Mouse (Mus musculus) heart, embryonic 12.5 days (tissue): ENCODE data around the gene Tifa. TPM values are rescaled to one million over a fixed set of nuclear protein-coding genes. Genes with fewer than 3 reads are reported as not detected.

Source experiments
- ATAC-seq: fragments of 200-750 bp; cut with Nextera tagmentation; 2 replicates; pipeline ENCODE4 v1.8.0; 2017; ENCODE audit warnings: moderate TSS enrichment, moderate library complexity; ENCODE audit not compliant: insufficient number of reproducible peaks, low FRiP score
- H3K27ac ChIP-seq: fragments of 300-500 bp; sonication (generic); 2 replicates; pipeline ENCODE4 v1.5.1; 2016; ENCODE audit warnings: mild to moderate bottlenecking, moderate library complexity; ENCODE audit not compliant: poor library complexity, severe bottlenecking
- H3K27me3 ChIP-seq: fragments of 300-500 bp; sonication (generic); replicated peaks from 2 replicates; pipeline ENCODE4 v1.6.1; 2016; ENCODE audit warnings: mild to moderate bottlenecking, moderate library complexity
- H3K36me3 ChIP-seq: fragments of 300-500 bp; sonication (generic); 2 replicates; pipeline ENCODE4 v1.6.1; 2016; ENCODE audit warnings: mild to moderate bottlenecking, moderate library complexity
- H3K4me1 ChIP-seq: fragments of 300-500 bp; sonication (generic); replicated peaks from 2 replicates; pipeline ENCODE4 v1.6.1; 2016; ENCODE audit warnings: mild to moderate bottlenecking
- H3K4me2 ChIP-seq: fragments of 300-500 bp; sonication (generic); 2 replicates; pipeline ENCODE4 v1.6.1; 2016; ENCODE audit warnings: mild to moderate bottlenecking, moderate library complexity
- H3K4me3 ChIP-seq: fragments of 300-500 bp; sonication (generic); 2 replicates; pipeline ENCODE4 v1.5.1; 2016; ENCODE audit warnings: mild to moderate bottlenecking
- H3K9ac ChIP-seq: fragments of 300-500 bp; sonication (generic); 2 replicates; pipeline ENCODE4 v1.6.1; 2016; ENCODE audit warnings: mild to moderate bottlenecking, moderate library complexity
- H3K9me3 ChIP-seq: fragments of 300-500 bp; sonication (generic); replicated peaks from 2 replicates; pipeline ENCODE4 v1.6.1; 2016; ENCODE audit warnings: mild to moderate bottlenecking, moderate library complexity
- WGBS: fragments of 180-500 bp; shearing (Covaris S2); methylation state at CpG from one replicate; pipeline ENCODE4 v1.1.7; 2016; 5-methylcytosine and 5-hydroxymethylcytosine counted together
- polyA plus RNA-seq: library from polyadenylated mRNA; unstranded; fragments of >200 nt; fragmentation: Nextera tagmentation; extraction: Ambion mirVana; gene quantifications from 2 replicates; pipeline ENCODE4 v1.2.1, GENCODE M21; 2016

Tifa gene
- polyA plus RNA-seq, 1 experiment from 2014 or later, result 2.7 TPM

DNA sequence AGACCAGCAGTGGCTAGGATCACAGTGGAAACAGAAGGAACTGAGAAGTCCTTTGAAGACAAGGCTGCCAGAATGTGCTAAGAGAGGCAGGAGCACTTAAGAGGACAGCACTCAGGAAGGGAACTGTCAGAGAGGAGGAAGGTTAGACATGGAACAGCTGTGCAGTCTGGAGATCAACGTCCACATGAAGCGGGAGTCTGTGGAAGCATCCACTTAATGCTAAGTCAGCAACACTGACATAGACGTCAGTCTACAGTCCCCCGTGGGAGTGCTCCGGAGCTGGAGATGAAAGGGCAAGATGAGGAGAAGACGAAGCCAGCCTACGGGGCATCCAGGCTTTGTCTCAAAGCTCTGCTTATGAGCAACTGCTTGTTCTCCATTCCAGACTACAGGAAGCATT is 37.5 kb downstream of the Tifa start:
- H3K4me1 ChIP-seq, result peaks cover 11% of the 10 kb centered on the region
- H3K4me3 ChIP-seq, result no peak overlapping the region
- no peak overlapping the region for H3K27ac ChIP-seq
- peaks cover 5% of the 10 kb centered on the region for H3K36me3 ChIP-seq
- H3K27me3 ChIP-seq, result no peaks in the 10 kb centered on the region
- ATAC-seq, result peak; percentile 36; the same call in 1 of the 2 replicates
- no peaks in the 10 kb centered on the region for H3K9me3 ChIP-seq
- WGBS, result 26% methylated on average over 7 of the region's 7 CpGs
- H3K4me2 ChIP-seq, result peak overlapping the region; percentile 28; the same call in 1 of the 2 replicates
- no peak overlapping the region for H3K9ac ChIP-seq

DNA sequence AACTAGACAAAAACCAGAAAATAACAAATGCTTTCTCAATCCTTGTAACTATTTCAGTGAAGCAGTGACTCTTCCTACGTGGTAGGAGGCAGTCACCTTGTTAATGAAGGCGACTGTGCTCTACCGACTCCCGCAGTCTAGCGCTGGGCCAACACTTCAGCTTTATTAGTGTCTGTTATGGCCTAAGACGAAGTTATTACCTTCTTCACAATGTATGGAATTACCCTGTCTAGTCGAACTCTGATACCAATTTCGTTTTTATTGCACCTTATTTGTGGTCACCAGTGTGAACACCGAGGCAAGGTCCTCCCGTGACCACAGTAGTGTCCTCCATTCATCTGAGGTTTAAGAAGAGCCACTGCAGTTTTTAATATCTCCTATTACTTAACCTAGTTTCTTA is 40.6 kb downstream of the Tifa start:
- H3K27ac ChIP-seq, result no peak overlapping the region
- WGBS, result 90% methylated on average over 10 of the region's 10 CpGs

DNA sequence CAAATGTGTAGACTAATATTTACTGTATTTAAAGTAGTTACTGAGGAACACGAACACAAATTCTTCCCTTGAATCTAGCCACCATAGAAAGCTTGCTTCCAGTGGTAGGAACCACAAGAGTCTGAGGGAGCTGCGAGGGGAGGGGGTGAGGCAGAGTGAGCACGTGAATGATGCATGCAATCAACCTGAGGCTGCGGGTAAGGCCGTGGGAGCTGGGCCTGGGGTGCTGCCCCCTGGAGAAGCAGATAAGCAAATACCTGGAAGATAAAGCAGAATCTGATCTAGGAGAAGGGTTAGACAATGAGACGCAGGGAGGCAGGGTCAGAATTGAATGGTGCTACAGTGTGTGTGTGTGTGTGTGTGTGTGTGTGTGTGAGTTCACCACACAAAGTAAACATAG is 41.5 kb downstream of the Tifa start:
- H3K27me3 ChIP-seq, result no peaks in the 10 kb centered on the region
- no peak for ATAC-seq
- no peak overlapping the region for H3K9ac ChIP-seq
- H3K4me2 ChIP-seq, result no peak overlapping the region
- no peaks in the 10 kb centered on the region for H3K36me3 ChIP-seq
- peaks cover 14% of the 10 kb centered on the region for H3K4me1 ChIP-seq
- no peak overlapping the region for H3K27ac ChIP-seq
- H3K4me3 ChIP-seq, result no peak overlapping the region
- WGBS, result 46% methylated on average over 6 of the region's 6 CpGs
- no peaks in the 10 kb centered on the region for H3K9me3 ChIP-seq

More for the DNA sequence above, 40.6 kb downstream of the Tifa start:
- H3K27me3 ChIP-seq, result no peaks in the 10 kb centered on the region
- no peak overlapping the region for H3K9ac ChIP-seq
- peaks cover 11% of the 10 kb centered on the region for H3K4me1 ChIP-seq
- no peaks in the 10 kb centered on the region for H3K36me3 ChIP-seq
- H3K4me2 ChIP-seq, result no peak overlapping the region
- H3K9me3 ChIP-seq, result no peaks in the 10 kb centered on the region
- H3K4me3 ChIP-seq, result no peak overlapping the region
- ATAC-seq, result no peak

DNA sequence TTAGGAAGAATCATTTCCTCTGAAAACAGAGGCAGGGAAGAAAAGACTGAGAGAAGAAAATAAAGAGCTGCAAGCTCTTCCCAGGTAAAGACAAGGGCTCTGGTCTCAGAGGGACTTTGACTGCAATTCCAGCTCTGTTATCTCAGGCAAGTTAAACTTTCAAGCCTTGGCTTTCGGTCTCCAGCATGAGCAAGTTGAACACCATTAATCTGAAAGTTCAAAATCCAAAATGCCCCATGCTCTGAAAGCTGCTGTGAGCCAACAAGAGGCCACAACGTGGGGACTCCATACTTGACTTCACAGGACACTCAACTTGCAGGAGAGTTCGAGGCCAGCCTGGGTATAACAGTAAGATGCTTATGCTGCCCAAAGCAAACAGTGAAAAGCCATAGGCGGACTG is 44.4 kb downstream of the Tifa start:
- Histone ChIP-seq H3K9ac (no peak overlapping the region), H3K4me2 (no peak overlapping the region), H3K4me1 (peaks cover 10% of the 10 kb centered on the region; the same call in 1 of the 2 replicates), H3K36me3 (no peaks in the 10 kb centered on the region), H3K27ac (no peak overlapping the region), H3K9me3 (no peaks in the 10 kb centered on the region), H3K27me3 (no peaks in the 10 kb centered on the region), H3K4me3 (no peak overlapping the region)
- 75% methylated on average over 4 of the region's 4 CpGs for WGBS
- ATAC-seq, result no peak

DNA sequence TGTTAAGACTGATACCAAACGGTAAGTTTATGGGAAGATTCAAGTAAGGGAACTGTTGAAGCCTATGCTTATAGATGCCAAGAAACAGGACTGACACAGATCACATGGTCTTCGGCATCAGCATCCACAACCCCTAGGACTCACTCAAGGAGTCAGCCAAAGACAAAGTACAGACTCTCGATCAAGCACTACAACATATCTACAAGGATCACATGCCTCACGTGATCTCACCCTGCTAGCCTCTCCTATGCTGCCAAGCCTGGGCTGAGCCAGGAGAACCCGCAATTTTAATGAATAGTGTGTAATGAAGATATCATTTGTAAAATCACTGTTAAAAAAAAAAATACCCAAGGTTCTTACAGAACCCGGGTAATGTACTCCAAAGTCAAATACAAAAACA is 46.0 kb downstream of the Tifa start:
- no peak for ATAC-seq
- Histone ChIP-seq H3K27me3 (no peaks in the 10 kb centered on the region), H3K4me3 (no peak overlapping the region), H3K4me1 (peaks cover 10% of the 10 kb centered on the region; the same call in 1 of the 2 replicates), H3K9me3 (no peaks in the 10 kb centered on the region), H3K27ac (no peak overlapping the region), H3K36me3 (no peaks in the 10 kb centered on the region), H3K4me2 (no peak overlapping the region), H3K9ac (no peak overlapping the region)
- 70% methylated on average over 6 of the region's 6 CpGs for WGBS

DNA sequence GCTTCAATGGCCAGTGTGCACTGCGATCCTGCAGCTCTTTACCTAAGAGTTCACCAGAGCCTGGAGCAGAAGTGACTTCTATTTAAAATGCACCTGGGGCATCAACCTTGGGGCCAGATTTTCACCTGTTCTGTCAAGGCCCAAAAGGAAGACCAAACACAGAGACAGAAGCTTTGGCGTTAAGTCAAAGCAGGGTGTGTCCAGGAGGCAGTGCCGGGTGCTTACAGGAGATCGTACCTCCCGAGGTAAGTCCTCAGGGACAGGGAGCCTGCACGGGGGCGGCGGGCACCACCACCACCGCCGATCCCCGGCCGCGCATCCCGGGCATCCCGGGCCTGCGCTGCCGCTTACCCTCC is 47.2 kb downstream of the Tifa start:
- peak overlapping the region; percentile 95 for H3K4me3 ChIP-seq
- H3K9me3 ChIP-seq, result no peaks in the 10 kb centered on the region
- ATAC-seq, result no peak
- H3K9ac ChIP-seq, result peak overlapping the region; percentile 94
- H3K36me3 ChIP-seq, result no peaks in the 10 kb centered on the region
- peaks cover 5% of the 10 kb centered on the region; the same call in 1 of the 2 replicates for H3K27me3 ChIP-seq
- WGBS, result 0% methylated on average over 17 of the region's 17 CpGs
- peak overlapping the region; percentile 97 for H3K4me2 ChIP-seq
- H3K27ac ChIP-seq, result peak overlapping the region; percentile 92
- H3K4me1 ChIP-seq, result peaks cover 10% of the 10 kb centered on the region; the same call in 1 of the 2 replicates

DNA sequence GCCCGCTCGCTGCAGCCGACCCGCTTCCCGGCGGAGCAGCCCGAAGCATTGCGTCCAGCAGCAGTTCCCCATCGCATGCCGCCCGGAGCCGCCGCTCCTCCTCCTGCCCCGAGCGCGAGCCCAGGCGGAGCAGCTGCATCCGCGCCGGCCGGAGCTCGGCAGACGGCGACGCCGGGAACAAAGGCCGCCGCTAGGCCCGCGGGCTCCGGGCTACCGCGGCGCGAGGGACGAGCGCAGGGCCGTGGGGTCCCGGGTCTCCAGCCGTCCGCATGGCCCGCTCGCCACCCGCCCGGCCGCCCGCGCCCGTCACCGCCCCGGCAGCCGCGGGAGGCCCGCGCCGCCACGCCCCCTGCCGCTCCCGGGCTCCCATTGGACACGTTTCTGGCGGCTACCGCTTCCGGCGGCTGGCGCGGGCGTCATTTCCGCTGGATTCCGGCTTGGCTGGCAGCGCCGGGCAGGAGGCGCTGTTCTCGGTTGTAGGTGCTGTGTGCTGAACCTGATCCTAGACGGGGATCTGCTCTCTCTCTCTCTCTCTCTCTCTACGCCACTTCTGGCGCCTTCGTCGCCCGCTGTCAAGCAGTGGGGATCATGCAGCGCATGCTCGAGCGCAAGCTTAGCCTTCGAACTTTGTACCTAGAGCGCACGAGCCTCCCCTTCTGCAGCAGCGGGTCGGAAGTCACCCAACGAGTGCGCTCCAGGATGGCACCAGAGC is 47.7 kb downstream of the Tifa start, which contains the start of gene Ap1ar:
Gene Ap1ar (minus strand): TSS at position 370 of the 712 bp plus-strand sequence.
- WGBS, result under 1% methylated on average over 82 of the region's 89 CpGs
- Histone ChIP-seq H3K9ac (peak within 1 kb of the TSS; percentile 94), H3K27me3 (peaks cover 10% of the 10 kb centered on the region), H3K4me3 (peak within 1 kb of the TSS; percentile 95), H3K4me1 (peaks cover 10% of the 10 kb centered on the region; the same call in 1 of the 2 replicates), H3K4me2 (peak within 1 kb of the TSS; percentile 97), H3K27ac (peak within 1 kb of the TSS; percentile 92), H3K9me3 (no peaks in the 10 kb centered on the region), H3K36me3 (no peaks in the 10 kb centered on the region)
- peak; percentile 96 for ATAC-seq

DNA sequence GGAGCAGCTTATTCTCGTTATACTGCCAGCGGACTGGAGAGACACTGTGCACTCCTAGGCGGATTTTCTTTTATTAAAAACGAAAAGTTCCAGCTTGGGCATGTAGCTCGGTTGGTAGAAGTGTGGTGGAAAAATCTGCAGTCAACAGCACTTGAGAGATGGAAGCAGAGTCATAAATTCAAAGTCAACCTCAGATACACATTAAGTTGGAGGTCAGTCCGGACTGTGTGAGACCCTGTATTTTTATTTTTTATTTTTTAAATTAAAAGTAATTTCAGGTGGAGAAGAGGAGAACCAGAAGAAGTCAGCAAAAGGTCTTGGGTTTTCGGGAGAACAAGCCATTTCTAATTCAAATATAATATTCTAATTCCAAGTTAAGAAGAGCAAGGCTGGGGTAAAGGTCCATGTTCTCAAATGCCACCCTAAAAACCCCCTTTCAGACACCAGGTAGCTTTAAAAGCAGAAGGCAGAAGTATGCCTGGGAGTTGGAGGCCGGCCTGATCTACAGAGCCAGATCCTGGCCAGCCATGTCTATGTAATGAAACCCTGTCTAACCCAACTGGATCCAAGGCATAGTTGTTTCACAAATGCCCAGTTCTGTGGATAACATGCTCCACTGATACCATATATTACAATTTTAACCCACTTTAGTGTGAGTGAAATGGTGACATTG is 48.5 kb downstream of the Tifa start:
- H3K4me3 ChIP-seq, result peak overlapping the region; percentile 95
- peak overlapping the region; percentile 97 for H3K4me2 ChIP-seq
- H3K9ac ChIP-seq, result peak overlapping the region; percentile 66
- H3K9me3 ChIP-seq, result no peaks in the 10 kb centered on the region
- H3K36me3 ChIP-seq, result no peaks in the 10 kb centered on the region
- peaks cover 12% of the 10 kb centered on the region for H3K27me3 ChIP-seq
- H3K4me1 ChIP-seq, result peaks cover 10% of the 10 kb centered on the region; the same call in 1 of the 2 replicates
- ATAC-seq, result no peak
- peak overlapping the region; percentile 92 for H3K27ac ChIP-seq
- WGBS, result 32% methylated on average over 8 of the region's 8 CpGs

DNA sequence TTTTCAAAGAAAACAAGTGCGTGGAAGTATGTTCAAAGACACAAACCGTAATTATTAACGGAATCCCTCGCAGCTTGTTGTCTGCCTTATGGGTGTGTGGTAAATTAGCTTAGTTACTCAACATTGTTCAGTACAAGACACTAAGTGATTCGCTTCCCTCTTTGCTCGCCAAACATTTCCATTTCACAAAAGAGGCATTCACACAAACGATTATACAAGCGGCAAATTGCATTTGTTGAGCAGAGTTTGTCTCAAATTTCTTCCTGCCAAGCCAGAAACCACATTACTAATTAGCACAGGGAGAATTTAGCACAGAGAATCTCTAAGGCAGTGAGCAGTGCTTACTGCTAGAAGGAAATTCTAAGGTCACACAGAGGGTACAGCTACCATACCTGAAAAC is 52.3 kb downstream of the Tifa start:
- Histone ChIP-seq H3K9ac (no peak overlapping the region), H3K4me1 (peaks cover 2% of the 10 kb centered on the region; the same call in 1 of the 2 replicates), H3K4me2 (no peak overlapping the region), H3K27ac (no peak overlapping the region), H3K9me3 (peaks cover 5% of the 10 kb centered on the region; the same call in 1 of the 2 replicates), H3K27me3 (peaks cover 26% of the 10 kb centered on the region), H3K36me3 (no peaks in the 10 kb centered on the region), H3K4me3 (no peak overlapping the region)
- WGBS, result 83% methylated on average over 8 of the region's 8 CpGs
- ATAC-seq, result no peak

DNA sequence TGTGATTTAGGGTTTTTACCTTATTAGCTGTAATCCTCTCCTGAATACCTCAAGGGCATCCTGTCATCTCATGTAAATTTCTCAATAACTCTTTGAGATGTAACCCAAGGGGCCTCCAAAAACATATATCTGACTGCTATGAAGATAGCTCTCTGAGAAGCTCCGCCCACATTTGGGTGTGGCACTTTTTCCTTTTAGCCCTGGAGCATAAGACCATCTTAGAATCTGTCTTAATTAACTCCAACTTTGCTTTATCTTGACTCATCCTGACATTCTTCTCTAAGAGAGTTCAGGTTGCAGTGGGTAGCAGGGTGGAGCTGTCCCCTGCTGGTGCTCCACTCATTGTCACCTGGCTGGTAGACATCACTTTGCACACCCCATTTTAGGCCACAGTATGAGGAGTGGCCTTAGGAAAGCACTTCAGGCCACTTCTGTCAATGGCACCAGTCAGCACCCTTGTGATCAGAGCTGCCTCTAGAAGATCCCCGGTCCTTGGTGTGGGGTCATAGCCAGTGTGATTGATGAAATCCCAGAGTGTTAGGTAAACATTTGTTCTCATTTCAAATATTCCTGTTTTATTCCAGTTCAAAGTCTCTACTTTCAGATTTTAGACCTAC is 53.8 kb downstream of the Tifa start:
- H3K9me3 ChIP-seq, result peaks cover 5% of the 10 kb centered on the region; the same call in 1 of the 2 replicates
- no peak overlapping the region for H3K4me3 ChIP-seq
- H3K27ac ChIP-seq, result no peak overlapping the region
- no peaks in the 10 kb centered on the region for H3K36me3 ChIP-seq
- H3K4me2 ChIP-seq, result no peak overlapping the region
- WGBS, result 60% methylated on average over 2 of the region's 2 CpGs
- no peak for ATAC-seq
- no peaks in the 10 kb centered on the region for H3K4me1 ChIP-seq
- H3K27me3 ChIP-seq, result peaks cover 26% of the 10 kb centered on the region
- no peak overlapping the region for H3K9ac ChIP-seq

DNA sequence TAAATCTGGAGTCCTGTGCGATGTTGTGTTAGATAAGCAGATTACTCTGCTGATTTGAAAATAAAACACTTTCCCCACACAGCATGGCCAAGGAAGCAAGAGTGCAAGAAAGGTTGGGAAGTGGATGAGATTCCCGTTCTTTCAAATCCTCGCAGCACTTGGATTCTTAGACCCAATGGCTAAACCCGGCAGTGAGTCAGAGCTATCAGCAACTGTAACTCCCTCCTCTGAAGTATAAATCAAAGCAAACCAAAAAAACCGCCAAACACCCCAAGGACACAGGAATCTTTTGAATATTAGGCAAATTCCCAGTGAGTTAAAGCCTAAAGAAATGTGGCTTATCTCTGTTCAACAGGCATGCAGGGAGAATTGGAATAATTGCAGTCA is 54.3 kb downstream of the Tifa start:
- 60% methylated on average over 5 of the region's 5 CpGs for WGBS
- Histone ChIP-seq H3K9me3 (peaks cover 5% of the 10 kb centered on the region; the same call in 1 of the 2 replicates), H3K4me1 (no peaks in the 10 kb centered on the region), H3K9ac (no peak overlapping the region), H3K27me3 (peaks cover 26% of the 10 kb centered on the region), H3K36me3 (no peaks in the 10 kb centered on the region), H3K4me2 (no peak overlapping the region), H3K27ac (no peak overlapping the region), H3K4me3 (no peak overlapping the region)
- ATAC-seq, result no peak
